Mouse (Mus musculus) CH12.LX (cell line): ENCODE data around the gene Gm11084. TPM values are rescaled to one million over a fixed set of nuclear protein-coding genes. Genes with fewer than 3 reads are reported as not detected.

Experiments used
- DNase-seq: peaks from one replicate; pipeline ENCODE4 v3.0.0-alpha.2; 2013; ENCODE audit errors: extremely low read depth
- H3K27ac ChIP-seq: 2 replicates; pipeline ENCODE4 v1.5.1; 2012; ENCODE audit warnings: low read depth, mild to moderate bottlenecking, control low read depth, moderate library complexity; ENCODE audit not compliant: insufficient read depth
- H3K27me3 ChIP-seq: replicated peaks from 2 replicates; pipeline ENCODE3; 2012; ENCODE audit warnings: inconsistent platforms
- H3K36me3 ChIP-seq, 2 experiments: replicated peaks in 1 of 2; 2 replicates each; pipeline versions ENCODE3 to v1.6.1; 2012; ENCODE audit warnings: inconsistent platforms in 1 of 2, low read length in 1 of 2, mild to moderate bottlenecking in 1 of 2, mixed read lengths in 1 of 2, moderate library complexity in 1 of 2; ENCODE audit not compliant: control insufficient read depth in 1 of 2, insufficient read depth in 1 of 2
- H3K4me1 ChIP-seq, 2 experiments: 2 replicates each; pipeline ENCODE4 v1.6.1; 2012; ENCODE audit warnings: inconsistent platforms in 1 of 2, moderate library complexity in 1 of 2; ENCODE audit not compliant: insufficient read depth in 2 of 2, control insufficient read depth in 1 of 2
- H3K4me2 ChIP-seq: 2 replicates; pipeline ENCODE4 v1.6.1; 2012; ENCODE audit warnings: low read depth, mild to moderate bottlenecking, control low read depth; ENCODE audit not compliant: poor library complexity, insufficient read depth, severe bottlenecking
- H3K4me3 ChIP-seq, 3 experiments: fragments of 150-350 bp in 1 of 3; sonication (generic) in 1 of 3; replicated peaks in 1 of 3; 2 replicates each; pipeline versions ENCODE3 to v1.5.1; 2011 to 2012; ENCODE audit warnings: low read depth in 2 of 3, low read length in 2 of 3, mild to moderate bottlenecking in 2 of 3, moderate library complexity in 2 of 3, control low read depth in 1 of 3, improper control_type of control experiment in 1 of 3, inconsistent platforms in 1 of 3, mixed read lengths in 1 of 3; ENCODE audit not compliant: poor library complexity in 1 of 3
- H3K79me2 ChIP-seq: replicated peaks from 2 replicates; pipeline ENCODE4 v1.6.1; 2012; ENCODE audit warnings: mild to moderate bottlenecking, moderate library complexity; ENCODE audit not compliant: control insufficient read depth, poor library complexity, insufficient read depth, severe bottlenecking; ENCODE audit errors: extremely low read depth
- H3K9ac ChIP-seq: 2 replicates; pipeline ENCODE4 v1.6.1; 2012; ENCODE audit warnings: low read depth, mild to moderate bottlenecking, control low read depth, moderate library complexity; ENCODE audit not compliant: insufficient read depth
- H3K9me3 ChIP-seq: replicated peaks from 2 replicates; pipeline ENCODE3; 2012; ENCODE audit warnings: low read length, inconsistent platforms, mixed read lengths
- BHLHE40 ChIP-seq: IDR thresholded peaks from 2 replicates; pipeline ENCODE4 v1.6.1; 2011; ENCODE audit warnings: mild to moderate bottlenecking, low read depth, low read length, improper control_type of control experiment
- CHD1 ChIP-seq: IDR thresholded peaks from 2 replicates; pipeline ENCODE4 v1.6.1; 2012; ENCODE audit warnings: low read depth, low read length, improper control_type of control experiment, inconsistent platforms
- CHD2 ChIP-seq: IDR thresholded peaks from 2 replicates; pipeline ENCODE4 v1.6.1; 2011; ENCODE audit warnings: low read length, improper control_type of control experiment
- CTCF ChIP-seq, 2 experiments: IDR thresholded peaks in 1 of 2; conservative IDR thresholded peaks in 1 of 2; 2 replicates each; pipeline ENCODE4 v1.5.1; 2011 to 2012; ENCODE audit warnings: low read depth in 2 of 2, low read length in 2 of 2, improper control_type of control experiment in 1 of 2, inconsistent platforms in 1 of 2, mild to moderate bottlenecking in 1 of 2, moderate library complexity in 1 of 2
- GABPA ChIP-seq: IDR thresholded peaks from 2 replicates; pipeline ENCODE4 v1.6.1; 2012; ENCODE audit warnings: low read depth, low read length, improper control_type of control experiment, inconsistent platforms; ENCODE audit not compliant: insufficient replicate concordance
- HCFC1 ChIP-seq: IDR thresholded peaks from 2 replicates; pipeline ENCODE4 v1.6.1; 2012; ENCODE audit warnings: low read depth, mild to moderate bottlenecking, inconsistent platforms, low read length, improper control_type of control experiment
- JUN ChIP-seq: IDR thresholded peaks from 2 replicates; pipeline ENCODE4 v1.6.1; 2011; ENCODE audit warnings: low read depth, mild to moderate bottlenecking, low read length, improper control_type of control experiment, moderate library complexity; ENCODE audit not compliant: insufficient read depth
- JUND ChIP-seq: conservative IDR thresholded peaks from 2 replicates; pipeline ENCODE4 v1.6.1; 2011; ENCODE audit warnings: low read depth, low read length, improper control_type of control experiment
- MAX ChIP-seq: IDR thresholded peaks from 2 replicates; pipeline ENCODE4 v1.6.1; 2011; ENCODE audit warnings: low read length, improper control_type of control experiment
- MEF2A ChIP-seq: IDR thresholded peaks from 2 replicates; pipeline ENCODE4 v1.6.1; 2014; ENCODE audit warnings: low read depth, mild to moderate bottlenecking, inconsistent platforms, low read length, improper control_type of control experiment, borderline replicate concordance
- MXI1 ChIP-seq: IDR thresholded peaks from 2 replicates; pipeline ENCODE4 v1.6.1; 2011; ENCODE audit warnings: mild to moderate bottlenecking, low read depth, low read length, improper control_type of control experiment
- MYC ChIP-seq: IDR thresholded peaks from 2 replicates; pipeline ENCODE4 v1.6.1; 2011; ENCODE audit warnings: low read depth, mild to moderate bottlenecking, improper control_type of control experiment, low read length
- NELFE ChIP-seq: IDR thresholded peaks from 2 replicates; pipeline ENCODE4 v1.6.1; 2011; ENCODE audit warnings: low read depth, low read length, improper control_type of control experiment
- PAX5 ChIP-seq: IDR thresholded peaks from 2 replicates; pipeline ENCODE4 v1.6.1; 2012; ENCODE audit warnings: low read length, inconsistent platforms, mixed read lengths
- POLR2A ChIP-seq: IDR thresholded peaks from 2 replicates; pipeline ENCODE4 v1.6.1; 2011; ENCODE audit warnings: low read depth, mild to moderate bottlenecking, improper control_type of control experiment, low read length
- POLR2AphosphoS2 ChIP-seq: IDR thresholded peaks from 2 replicates; pipeline ENCODE4 v1.6.1; 2011; ENCODE audit warnings: low read depth, low read length, improper control_type of control experiment
- RAD21 ChIP-seq: IDR thresholded peaks from 2 replicates; pipeline ENCODE4 v1.6.1; 2011; ENCODE audit warnings: low read depth, mild to moderate bottlenecking, low read length, improper control_type of control experiment, moderate library complexity
- RCOR1 ChIP-seq: conservative IDR thresholded peaks from 2 replicates; pipeline ENCODE4 v1.6.1; 2012; ENCODE audit warnings: low read depth, mild to moderate bottlenecking, inconsistent platforms, low read length, improper control_type of control experiment
- SIN3A ChIP-seq: IDR thresholded peaks from 2 replicates; pipeline ENCODE4 v1.6.1; 2012; ENCODE audit warnings: low read length, improper control_type of control experiment, inconsistent platforms
- SMC3 ChIP-seq: IDR thresholded peaks from 2 replicates; pipeline ENCODE4 v1.6.1; 2011; ENCODE audit warnings: low read depth, low read length, improper control_type of control experiment
- TBP ChIP-seq: conservative IDR thresholded peaks from 2 replicates; pipeline ENCODE4 v1.6.1; 2011; ENCODE audit warnings: low read depth, low read length, improper control_type of control experiment
- TCF12 ChIP-seq: IDR thresholded peaks from 2 replicates; pipeline ENCODE4 v1.6.1; 2014; ENCODE audit warnings: low read depth, mild to moderate bottlenecking, inconsistent platforms, low read length, improper control_type of control experiment
- USF1 ChIP-seq: IDR thresholded peaks from 2 replicates; pipeline ENCODE4 v1.6.1; 2014; ENCODE audit warnings: low read depth, mild to moderate bottlenecking, inconsistent platforms, low read length, improper control_type of control experiment
- ZC3H11A ChIP-seq: IDR thresholded peaks from 2 replicates; pipeline ENCODE4 v1.6.1; 2012; ENCODE audit warnings: low read depth, mild to moderate bottlenecking, inconsistent platforms, low read length, improper control_type of control experiment
- ZKSCAN1 ChIP-seq: IDR thresholded peaks from 2 replicates; pipeline ENCODE4 v1.6.1; 2012; ENCODE audit warnings: low read depth, inconsistent platforms, low read length, improper control_type of control experiment, borderline replicate concordance
- ZMIZ1 ChIP-seq: IDR thresholded peaks from 2 replicates; pipeline ENCODE4 v1.6.1; 2012; ENCODE audit warnings: low read depth, mild to moderate bottlenecking, inconsistent platforms, low read length, improper control_type of control experiment
- ZNF384 ChIP-seq: IDR thresholded peaks from 2 replicates; pipeline ENCODE4 v1.6.1; 2012; ENCODE audit warnings: low read depth, low read length, improper control_type of control experiment, inconsistent platforms
- dilution Hi-C: fragments of 300-500 bp; cut with MboI; formaldehyde crosslinking; loops from 2 replicates; pipeline ENCODE4 v1.14.3; 2020; ENCODE audit warnings: low sequenced_read_pairs; ENCODE audit not compliant: extremely low pct_unique_long_range_greater_than_20kb, extremely low pct_ligation_motif_present
- in situ Hi-C: fragments of 300-500 bp; cut with MboI; formaldehyde crosslinking; loops from 3 replicates; pipeline ENCODE4 v1.14.3; 2019; ENCODE audit warnings: low sequenced_read_pairs, low pct_ligation_motif_present, low pct_unique_long_range_greater_than_20kb, mixed read lengths
- polyA plus RNA-seq: library from polyadenylated mRNA; unstranded; fragments of >175 nt; gene quantifications from 2 replicates; pipeline ENCODE4 v1.2.1, GENCODE M21; 2012; ENCODE audit warnings: low read depth; ENCODE audit not compliant: insufficient read length
- total RNA-seq, 2 experiments: library from RNA; depleted of rRNA; stranded (reverse); fragments of 300-350 nt in 1 of 2; fragments of >200 nt in 1 of 2; gene quantifications; 2 replicates each; pipeline ENCODE4 v1.2.3; 2012 to 2014

Gm11084 gene
- total and polyA plus RNA-seq, 3 experiments, result not detected

DNA sequence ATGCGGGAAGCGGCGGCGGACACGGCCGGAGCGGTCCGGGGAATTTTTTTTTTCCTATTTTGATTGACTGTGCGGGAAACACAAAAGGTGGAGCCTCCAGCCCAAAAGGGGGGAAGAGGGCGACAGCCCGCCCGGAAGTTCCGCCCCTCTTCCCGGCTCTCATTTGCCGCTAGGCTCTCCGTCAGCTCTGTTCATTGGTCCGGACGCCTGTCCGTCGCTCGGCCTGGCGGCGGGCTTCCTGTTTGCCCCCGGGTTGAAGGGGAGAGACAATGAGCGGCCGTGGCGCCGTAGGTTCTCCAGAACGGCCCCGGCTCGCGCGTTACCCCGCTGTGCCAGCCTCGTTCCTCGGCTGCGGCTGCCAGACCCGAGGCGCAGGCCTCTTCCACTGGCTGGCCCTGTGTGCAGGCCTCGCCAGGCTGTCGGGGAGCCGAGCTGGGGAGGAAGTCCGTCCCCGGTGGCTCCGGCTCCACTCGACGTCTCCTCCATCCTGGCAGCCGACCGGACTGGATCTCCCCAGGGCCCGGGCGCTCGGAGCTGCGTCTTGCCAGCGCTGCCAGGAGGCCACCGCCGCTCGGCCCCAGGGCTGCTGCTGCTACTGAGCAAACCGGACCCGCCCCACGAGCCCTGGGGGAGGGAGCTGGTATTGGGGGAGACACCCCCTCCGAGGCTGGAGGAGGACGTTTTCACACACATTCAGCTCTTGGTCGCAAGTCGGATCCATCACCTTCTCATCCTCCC is 6.0 kb downstream of the Gm11084 start, which contains the start of gene Sp3 (continued):
- no peak for TF ChIP-seq POLR2AphosphoS2
- TF ChIP-seq SMC3, result peak; percentile 32
- TF ChIP-seq GABPA, result no peak
- TF ChIP-seq TBP, result 0 out of 2 replicates have a peak, but pooled peaks have one; percentile 56
- no peak for TF ChIP-seq RCOR1
- no peak for TF ChIP-seq MYC
- TF ChIP-seq JUND, result no peak
- peak; percentile 71 for TF ChIP-seq TCF12
- TF ChIP-seq HCFC1, result peak; percentile 82
- TF ChIP-seq RAD21, result no peak; the same call in none of the 2 replicates
- TF ChIP-seq ZKSCAN1, result no peak
- peak; percentile 26; the same call in 1 of the 2 replicates for TF ChIP-seq MXI1

DNA sequence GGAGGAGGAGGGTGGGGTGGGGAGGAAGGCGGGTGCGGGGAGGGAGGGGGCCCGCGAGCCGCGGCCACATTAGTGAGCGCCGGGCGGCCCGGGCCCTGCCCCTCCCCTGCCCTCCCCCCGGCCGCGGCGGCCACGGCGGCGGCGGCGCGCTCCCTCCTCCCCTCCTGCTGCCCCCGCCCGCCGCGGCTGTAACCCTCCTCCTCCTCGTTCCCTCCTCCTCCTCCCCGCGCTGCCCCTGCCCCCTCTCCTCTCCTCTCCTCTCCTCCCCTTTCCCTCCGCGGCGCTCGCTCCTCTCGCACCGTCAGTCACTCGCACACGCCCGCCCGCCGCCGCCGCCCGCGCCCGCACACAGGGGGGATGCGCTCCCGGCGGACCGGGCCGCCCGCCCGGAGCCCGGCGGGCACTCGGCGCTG is 6.9 kb downstream of the Gm11084 start:
- peak; percentile 80 for DNase-seq
- H3K4me1 ChIP-seq, result peaks cover 11 to 50% of the 10 kb centered on the region in 2 experiments
- in situ Hi-C loops, result no loop called here
- peak overlapping the region; percentile 98 for H3K27ac ChIP-seq
- dilution Hi-C loops, result no loop called here
- peaks cover 29% of the 10 kb centered on the region for H3K79me2 ChIP-seq
- H3K9me3 ChIP-seq, result no peaks in the 10 kb centered on the region
- H3K36me3 ChIP-seq, result peaks cover 2 to 6% of the 10 kb centered on the region in 2 experiments
- TF ChIP-seq POLR2A (peak; percentile 18; the same call in 1 of the 2 replicates), TCF12 (peak; percentile 58; the same call in 1 of the 2 replicates), ZC3H11A (no peak), CHD2 (no peak)
- peak overlapping the region; percentile 69 to 96 (median 91) for H3K4me3 ChIP-seq
- H3K9ac ChIP-seq, result peak overlapping the region; percentile 100
- H3K4me2 ChIP-seq, result no peak overlapping the region
- no peaks in the 10 kb centered on the region for H3K27me3 ChIP-seq

DNA sequence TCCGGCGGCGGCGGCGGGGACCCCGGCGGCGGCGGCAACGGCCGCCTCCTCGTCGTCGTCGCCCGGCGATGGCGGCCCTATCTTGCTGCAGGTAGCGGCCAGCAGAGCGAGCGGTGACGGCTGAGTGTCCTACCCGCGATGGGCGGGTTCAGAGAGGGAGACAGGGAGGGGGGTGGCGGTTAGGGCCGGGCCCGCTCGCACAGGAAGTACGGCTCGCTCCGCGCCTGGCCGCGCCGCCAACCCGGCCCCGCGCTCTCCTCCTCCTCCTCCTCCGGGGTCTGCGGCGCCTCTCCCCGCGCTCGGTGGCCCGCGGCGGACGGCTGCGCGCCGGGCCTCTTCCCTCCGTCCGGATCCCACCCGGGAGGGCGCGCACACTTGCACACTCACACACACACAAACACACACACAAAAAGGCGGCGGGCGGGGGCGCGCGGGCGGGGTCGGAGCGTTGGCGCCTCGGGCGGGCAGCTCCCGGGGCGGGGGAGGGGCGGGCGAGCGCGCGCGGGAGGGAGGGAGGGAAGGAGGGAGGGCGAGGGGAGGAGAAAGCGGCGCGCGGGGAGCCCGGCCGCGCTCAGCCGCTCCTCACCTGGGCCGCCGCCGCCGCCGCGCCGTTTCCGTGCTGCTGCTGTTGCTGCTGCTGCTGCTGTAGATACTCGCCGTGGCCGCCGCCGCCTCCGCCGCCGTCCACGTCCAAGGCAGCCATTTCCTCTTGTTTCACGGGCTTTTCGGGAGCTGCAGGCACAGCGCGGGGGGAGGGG is 7.4 kb downstream of the Gm11084 start:
- no peaks in the 10 kb centered on the region for H3K27me3 ChIP-seq
- dilution Hi-C loops, result no loop called here
- H3K4me2 ChIP-seq, result no peak overlapping the region
- no peaks in the 10 kb centered on the region for H3K9me3 ChIP-seq
- H3K79me2 ChIP-seq, result peaks cover 31% of the 10 kb centered on the region
- H3K27ac ChIP-seq, result peak overlapping the region; percentile 98
- in situ Hi-C loops, result no loop called here
- peak overlapping the region; percentile 100 for H3K9ac ChIP-seq
- peaks cover 2 to 6% of the 10 kb centered on the region in 2 experiments for H3K36me3 ChIP-seq
- peak; percentile 81 for DNase-seq
- H3K4me3 ChIP-seq, result peak overlapping the region; percentile 56 to 91 (median 75)
- H3K4me1 ChIP-seq, result peaks cover 10 to 47% of the 10 kb centered on the region in 2 experiments
- TF ChIP-seq RCOR1 (no peak), ZMIZ1 (no peak; the same call in 1 of the 2 replicates), BHLHE40 (peak; percentile 22; the same call in 1 of the 2 replicates), GABPA (no peak), RAD21 (no peak), MEF2A (no peak), MAX (no peak), ZC3H11A (no peak), JUN (no peak), MYC (no peak), CHD1 (no peak), POLR2A (peak; percentile 11), ZNF384 (no peak), USF1 (no peak), PAX5 (no peak), SIN3A (no peak), CTCF (conservative IDR thresholded peaks at IDR 0.05 in 1 of 2, IDR thresholded peaks at IDR 0.05 in 1 of 2; ENCODE audit: low read depth in 2 of 2, low read length in 2 of 2) (no peak), ZKSCAN1 (no peak), NELFE (no peak; the same call in 1 of the 2 replicates)
